Mouse (Mus musculus): ENCODE measurements around the gene Adamts2. TPM values are rescaled to one million over a fixed set of nuclear protein-coding genes. Genes with fewer than 3 reads are reported as not detected.

Adamts2 gene
- polyA plus RNA-seq, 1 experiment = 1.0 TPM

- TF ChIP-seq POLR2A (IDR thresholded peaks at IDR 0.05; ENCODE audit: borderline replicate concordance, low read depth, low read length) (no peak), CTCF (IDR thresholded peaks at IDR 0.05; ENCODE audit: low read depth, low read length) (no peak)
- H3K4me3 ChIP-seq (ENCODE audit: insufficient read depth, low read length) = no peak overlapping the region
- H3K4me1 ChIP-seq (ENCODE audit: control insufficient read depth, insufficient read depth, low read length) = no peaks in the 10 kb centered on the region
- no peak overlapping the region for H3K27ac ChIP-seq (ENCODE audit: insufficient read depth, low read depth, low read length)
Observed at GRCm38 (mm10) chr11:50621364-50621763, 19.5 kb downstream of the Adamts2 start.

GRCm38 (mm10) chr11:50622238-50622726 is 20.4 kb downstream of the Adamts2 start:
- Histone ChIP-seq H3K4me3 (ENCODE audit: insufficient read depth, low read length) (no peak overlapping the region), H3K27ac (ENCODE audit: insufficient read depth, low read depth, low read length) (no peak overlapping the region), H3K4me1 (ENCODE audit: control insufficient read depth, insufficient read depth, low read length) (no peaks in the 10 kb centered on the region)
- TF ChIP-seq POLR2A (IDR thresholded peaks at IDR 0.05; ENCODE audit: borderline replicate concordance, low read depth, low read length) (no peak), CTCF (IDR thresholded peaks at IDR 0.05; ENCODE audit: low read depth, low read length) (no peak)

- TF ChIP-seq CTCF (IDR thresholded peaks at IDR 0.05; ENCODE audit: low read depth, low read length) = no peak
- TF ChIP-seq POLR2A (IDR thresholded peaks at IDR 0.05; ENCODE audit: borderline replicate concordance, low read depth, low read length) = no peak
Observed at GRCm38 (mm10) chr11:50623806-50624205, 21.9 kb downstream of the Adamts2 start.

GRCm38 (mm10) chr11:50624239-50624638 is 22.4 kb downstream of the Adamts2 start:
- no peaks in the 10 kb centered on the region for H3K4me1 ChIP-seq (ENCODE audit: control insufficient read depth, insufficient read depth, low read length)
- TF ChIP-seq CTCF (IDR thresholded peaks at IDR 0.05; ENCODE audit: low read depth, low read length) (no peak), POLR2A (IDR thresholded peaks at IDR 0.05; ENCODE audit: borderline replicate concordance, low read depth, low read length) (no peak)
- H3K27ac ChIP-seq (ENCODE audit: insufficient read depth, low read depth, low read length) = no peak overlapping the region
- no peak overlapping the region for H3K4me3 ChIP-seq (ENCODE audit: insufficient read depth, low read length)

More at GRCm38 (mm10) chr11:50623806-50624205, 21.9 kb downstream of the Adamts2 start:
- Histone ChIP-seq H3K27ac (ENCODE audit: insufficient read depth, low read depth, low read length) (no peak overlapping the region), H3K4me1 (ENCODE audit: control insufficient read depth, insufficient read depth, low read length) (no peaks in the 10 kb centered on the region), H3K4me3 (ENCODE audit: insufficient read depth, low read length) (no peak overlapping the region)

- H3K4me1 ChIP-seq (ENCODE audit: control insufficient read depth, insufficient read depth, low read length) = no peaks in the 10 kb centered on the region
- H3K4me3 ChIP-seq (ENCODE audit: insufficient read depth, low read length) = no peak overlapping the region
- TF ChIP-seq POLR2A (IDR thresholded peaks at IDR 0.05; ENCODE audit: borderline replicate concordance, low read depth, low read length) = no peak
- no peak for TF ChIP-seq CTCF (IDR thresholded peaks at IDR 0.05; ENCODE audit: low read depth, low read length)
- no peak overlapping the region for H3K27ac ChIP-seq (ENCODE audit: insufficient read depth, low read depth, low read length)
Observed at GRCm38 (mm10) chr11:50624720-50625119, 22.8 kb downstream of the Adamts2 start.

GRCm38 (mm10) chr11:50628915-50629314 is 27.0 kb downstream of the Adamts2 start:
- no peaks in the 10 kb centered on the region for H3K4me1 ChIP-seq (ENCODE audit: control insufficient read depth, insufficient read depth, low read length)
- no peak overlapping the region for H3K27ac ChIP-seq (ENCODE audit: insufficient read depth, low read depth, low read length)
- H3K4me3 ChIP-seq (ENCODE audit: insufficient read depth, low read length) = no peak overlapping the region
- TF ChIP-seq CTCF (IDR thresholded peaks at IDR 0.05; ENCODE audit: low read depth, low read length) (no peak), POLR2A (IDR thresholded peaks at IDR 0.05; ENCODE audit: borderline replicate concordance, low read depth, low read length) (no peak)

GRCm38 (mm10) chr11:50630462-50630861 is 28.6 kb downstream of the Adamts2 start:
- H3K27ac ChIP-seq (ENCODE audit: insufficient read depth, low read depth, low read length) = no peak overlapping the region
- H3K4me1 ChIP-seq (ENCODE audit: control insufficient read depth, insufficient read depth, low read length) = no peaks in the 10 kb centered on the region
- TF ChIP-seq POLR2A (IDR thresholded peaks at IDR 0.05; ENCODE audit: borderline replicate concordance, low read depth, low read length) (no peak), CTCF (IDR thresholded peaks at IDR 0.05; ENCODE audit: low read depth, low read length) (no peak)
- H3K4me3 ChIP-seq (ENCODE audit: insufficient read depth, low read length) = no peak overlapping the region

- no peak for TF ChIP-seq CTCF (IDR thresholded peaks at IDR 0.05; ENCODE audit: low read depth, low read length)
- TF ChIP-seq POLR2A (IDR thresholded peaks at IDR 0.05; ENCODE audit: borderline replicate concordance, low read depth, low read length) = no peak
- H3K27ac ChIP-seq (ENCODE audit: insufficient read depth, low read depth, low read length) = no peak overlapping the region
- no peaks in the 10 kb centered on the region for H3K4me1 ChIP-seq (ENCODE audit: control insufficient read depth, insufficient read depth, low read length)
- H3K4me3 ChIP-seq (ENCODE audit: insufficient read depth, low read length) = no peak overlapping the region
Observed at GRCm38 (mm10) chr11:50632270-50632669, 30.4 kb downstream of the Adamts2 start.

GRCm38 (mm10) chr11:50635051-50635590 is 33.2 kb downstream of the Adamts2 start:
- no peak for TF ChIP-seq CTCF (IDR thresholded peaks at IDR 0.05; ENCODE audit: low read depth, low read length)
- no peak for TF ChIP-seq POLR2A (IDR thresholded peaks at IDR 0.05; ENCODE audit: borderline replicate concordance, low read depth, low read length)
- no peaks in the 10 kb centered on the region for H3K4me1 ChIP-seq (ENCODE audit: control insufficient read depth, insufficient read depth, low read length)
- no peak overlapping the region for H3K4me3 ChIP-seq (ENCODE audit: insufficient read depth, low read length)
- H3K27ac ChIP-seq (ENCODE audit: insufficient read depth, low read depth, low read length) = no peak overlapping the region

GRCm38 (mm10) chr11:50637026-50637425 is 35.1 kb downstream of the Adamts2 start:
- no peak overlapping the region for H3K4me3 ChIP-seq (ENCODE audit: insufficient read depth, low read length)
- TF ChIP-seq CTCF (IDR thresholded peaks at IDR 0.05; ENCODE audit: low read depth, low read length) = no peak
- no peak for TF ChIP-seq POLR2A (IDR thresholded peaks at IDR 0.05; ENCODE audit: borderline replicate concordance, low read depth, low read length)
- no peaks in the 10 kb centered on the region for H3K4me1 ChIP-seq (ENCODE audit: control insufficient read depth, insufficient read depth, low read length)
- H3K27ac ChIP-seq (ENCODE audit: insufficient read depth, low read depth, low read length) = no peak overlapping the region

Data from bone marrow macrophage, adult 2 months (primary cell).